15 mouse cellular contexts compared by ENCODE assay signal in the genomic region with DNA sequence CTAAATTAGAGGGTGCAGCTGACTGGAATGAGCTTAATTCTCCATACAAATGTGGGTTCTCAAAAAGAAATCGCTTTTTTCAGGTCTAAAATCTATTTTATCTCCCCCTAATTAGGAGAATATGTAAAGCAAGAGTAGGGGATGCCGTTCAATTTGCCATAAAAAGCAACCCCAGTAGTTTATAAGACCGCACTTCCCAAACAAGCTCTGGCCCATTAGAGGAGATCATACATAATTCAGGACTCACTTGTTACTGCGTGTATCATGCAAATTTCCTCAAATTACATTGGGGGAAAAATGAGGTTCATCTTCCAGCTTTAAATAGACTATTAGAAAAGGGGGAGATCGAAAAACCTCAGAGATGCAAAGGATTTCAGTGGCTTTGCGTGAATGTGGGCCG.
"Had no signal": no experiment of that assay in that cellular context is flagged by ENCODE, and none has a peak within 500 bp of the region (broad histone marks: within the 10 kb centered on the region; RNA-seq: fewer than 3 reads in every experiment).

No protein-coding gene starts in this region.

- ATAC-seq: midbrain, embryonic 13.5 days; midbrain, embryonic 16.5 days had no signal

- H3K36me3 ChIP-seq: midbrain, embryonic 10.5 days; midbrain, embryonic 13.5 days; neural tube, embryonic 12.5 days had no signal

- H3K4me2 ChIP-seq: lung, embryonic 14.5 days; midbrain, embryonic 13.5 days; neural tube, embryonic 12.5 days had no signal

- H3K27ac ChIP-seq: midbrain, embryonic 10.5 days; midbrain, embryonic 13.5 days; neural tube, embryonic 12.5 days had no signal

- H3K4me3 ChIP-seq: midbrain, embryonic 10.5 days; midbrain, embryonic 13.5 days; myocyte; neural tube, embryonic 12.5 days had no signal

- DNase-seq: lung, adult 18-20 months; lung, embryonic 14.5 days; lung, postnatal 10 days; lung, postnatal 4 days; right cerebral cortex, postnatal 14 days; right cerebral cortex, postnatal 4 days; spleen, adult 18-20 months; thymus, adult 18-20 months; thymus, postnatal 14 days; thymus, postnatal 36 days had no signal

- H3K4me1 ChIP-seq: midbrain, embryonic 13.5 days; neural tube, embryonic 12.5 days had no signal

- H3K9me3 ChIP-seq: midbrain, embryonic 10.5 days; midbrain, embryonic 13.5 days; neural tube, embryonic 12.5 days had no signal

- H3K9ac ChIP-seq: lung, embryonic 14.5 days; midbrain, embryonic 13.5 days; neural tube, embryonic 12.5 days had no signal

- H3K27me3 ChIP-seq: midbrain, embryonic 13.5 days; neural tube, embryonic 12.5 days had no signal
